Mouse (Mus musculus): Measurements from ENCODE around the gene Gdpd1. TPM values are rescaled to one million over a fixed set of nuclear protein-coding genes. Genes with fewer than 3 reads are reported as not detected.

Gene Gdpd1
- polyA plus RNA-seq, 1 experiment from 2014 or later = 66.5 TPM

DNA sequence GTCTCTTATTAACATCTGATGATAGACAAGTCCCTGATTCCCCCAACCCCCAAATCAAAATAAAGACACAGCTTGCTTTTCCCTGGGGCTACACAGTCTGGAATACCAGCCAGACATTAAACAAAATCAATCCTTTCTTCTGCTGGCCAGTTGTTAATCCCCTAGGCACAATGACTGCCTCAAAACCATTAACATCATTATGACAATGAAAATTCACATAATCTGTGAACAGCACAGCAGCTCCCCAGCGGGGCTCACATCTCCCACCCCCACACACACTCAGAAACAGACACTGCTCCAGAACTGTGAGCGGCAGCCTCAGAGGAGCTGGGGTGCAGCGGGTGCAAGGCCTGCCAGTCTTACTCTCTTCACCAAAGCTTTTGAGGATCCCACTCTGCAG is 83.6 kb downstream of the Gdpd1 start:
- Histone ChIP-seq H3K4me3 (ENCODE audit: low read depth, low read length) (no peak overlapping the region), H3K9me3 (ENCODE audit: low read length) (no peaks in the 10 kb centered on the region), H3K27me3 (replicated peaks; ENCODE audit: insufficient read depth, low read length) (no peaks in the 10 kb centered on the region), H3K27ac (ENCODE audit: low read length) (no peak overlapping the region), H3K4me1 (ENCODE audit: insufficient read depth, low read depth, low read length) (peaks cover 14% of the 10 kb centered on the region), H3K4me2 (replicated peaks; ENCODE audit: low read depth, low read length) (no peak overlapping the region), H3K36me3 (ENCODE audit: insufficient read depth, low read length) (no peaks in the 10 kb centered on the region), H3K9ac (replicated peaks; ENCODE audit: low read depth) (no peak overlapping the region)
- ATAC-seq (no peak), DNase-seq (ENCODE audit: low spot score) (no peak)
- 79% methylated on average over 3 of the region's 3 CpGs for WGBS
- TF ChIP-seq CTCF (IDR thresholded peaks at IDR 0.05) (no peak), EP300 (IDR thresholded peaks at IDR 0.05) (no peak)

DNA sequence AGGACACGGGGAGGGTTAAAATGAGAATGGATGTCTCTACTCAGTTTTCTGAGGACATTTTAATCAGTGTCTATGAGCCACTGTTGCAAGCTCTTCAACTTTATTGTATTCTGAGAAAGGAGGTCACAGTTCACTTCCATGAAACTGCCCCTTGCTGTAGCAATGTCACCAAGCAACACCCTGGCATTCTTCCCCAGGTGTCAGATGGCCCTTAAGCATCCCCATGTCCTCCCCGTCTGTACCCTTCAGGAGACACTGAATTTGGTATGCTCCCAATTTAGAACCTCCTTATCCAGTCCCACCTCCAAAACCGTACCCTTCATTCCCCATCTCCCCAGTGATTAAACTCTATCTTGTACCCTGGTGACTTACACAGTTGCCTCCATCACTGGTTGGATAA is 88.9 kb downstream of the Gdpd1 start:
- WGBS = 74% methylated on average over 3 of the region's 3 CpGs
- TF ChIP-seq EP300 (IDR thresholded peaks at IDR 0.05) = no peak
- H3K27me3 ChIP-seq (replicated peaks; ENCODE audit: insufficient read depth, low read length) = no peaks in the 10 kb centered on the region
- peaks cover 1% of the 10 kb centered on the region; the same call in 1 of the 2 replicates for H3K4me1 ChIP-seq (ENCODE audit: insufficient read depth, low read depth, low read length)
- H3K36me3 ChIP-seq (ENCODE audit: insufficient read depth, low read length) = no peaks in the 10 kb centered on the region
- no peak overlapping the region for H3K4me3 ChIP-seq (ENCODE audit: low read depth, low read length)
- no peaks in the 10 kb centered on the region for H3K9me3 ChIP-seq (ENCODE audit: low read length)
- DNase-seq (ENCODE audit: low spot score) (no peak), ATAC-seq (no peak)
- no peak overlapping the region for H3K4me2 ChIP-seq (replicated peaks; ENCODE audit: low read depth, low read length)
- no peak overlapping the region for H3K9ac ChIP-seq (replicated peaks; ENCODE audit: low read depth)
- no peak overlapping the region for H3K27ac ChIP-seq (ENCODE audit: low read length)

MicroRNAs within 50 kb of the gene (microRNA counts, 519-probe panel; counts per million panel counts)
- microRNA mmu-miR-301a = 6,320 counts per million, percentile 82 among the panel's probes with 10 or more counts

Small RNAs within 50 kb of the gene (microRNA-seq; reads per million reads assigned to microRNA genes)
- 1,142 reads per million, percentile 76 among the genes with 10 or more reads in this experiment for gene Mir301

Other genes starting within 250 kb of the Gdpd1 start
- gene Ypel2, start 80.4 kb downstream of the Gdpd1 start, polyA plus RNA-seq (2015; fragmentation: Nextera tagmentation; extraction: Ambion mirVana) = 8.5 and 9.5 TPM in 2 replicates
- 10.8 and 10.9 TPM in 2 replicates for gene Smg8, start 12.7 kb upstream of the Gdpd1 start, polyA plus RNA-seq (2015; fragmentation: Nextera tagmentation; extraction: Ambion mirVana)
- 0.36 and 0.55 TPM in 2 replicates for gene Prr11, start 34.6 kb upstream of the Gdpd1 start, polyA plus RNA-seq (2015; fragmentation: Nextera tagmentation; extraction: Ambion mirVana)
- gene Ska2, start 35.2 kb upstream of the Gdpd1 start, polyA plus RNA-seq (2015; fragmentation: Nextera tagmentation; extraction: Ambion mirVana) = 12.7 and 13.4 TPM in 2 replicates
- gene Trim37, start 53.0 kb upstream of the Gdpd1 start, polyA plus RNA-seq (2015; fragmentation: Nextera tagmentation; extraction: Ambion mirVana) = 11.0 and 11.1 TPM in 2 replicates

Measured in lung, postnatal 0 days (tissue).